Mouse (Mus musculus) hindlimb bud, embryonic 11.5 days (tissue): ENCODE data around the gene Vmn1r179.
"Not testable (repeated sequence)": the region's sequence is repeated elsewhere in the genome, so short reads cannot be mapped to it uniquely, and the experiment has no call there.

Source experiments
- DNase-seq: peaks from one replicate; pipeline ENCODE4 v3.0.0-alpha.2; 2012; ENCODE audit warnings: low read depth, low spot score; ENCODE audit errors: extremely low spot score

Gene Vmn1r179

DNA sequence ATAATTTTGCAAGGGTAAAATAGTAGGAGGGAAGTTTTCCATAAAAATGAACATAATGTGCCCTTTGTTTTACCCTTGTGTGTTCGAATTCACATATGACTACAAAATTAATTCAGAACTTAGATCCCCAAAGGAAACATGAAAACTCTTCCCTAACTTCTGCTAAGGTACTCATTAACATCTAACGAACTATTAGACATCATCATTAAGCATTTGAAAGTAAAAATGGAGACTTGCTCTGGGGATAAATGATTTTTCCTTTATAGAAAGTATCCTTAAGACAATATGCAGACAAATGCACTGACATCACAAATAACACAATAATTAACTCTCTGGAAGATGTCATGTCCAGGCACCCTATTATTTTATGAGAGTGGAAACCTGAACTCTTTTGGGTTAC is at the start of gene Vmn1r179:
Gene Vmn1r179 (plus strand): TSS at position 301 of the 400 bp plus-strand sequence.
- DNase-seq: no peak

DNA sequence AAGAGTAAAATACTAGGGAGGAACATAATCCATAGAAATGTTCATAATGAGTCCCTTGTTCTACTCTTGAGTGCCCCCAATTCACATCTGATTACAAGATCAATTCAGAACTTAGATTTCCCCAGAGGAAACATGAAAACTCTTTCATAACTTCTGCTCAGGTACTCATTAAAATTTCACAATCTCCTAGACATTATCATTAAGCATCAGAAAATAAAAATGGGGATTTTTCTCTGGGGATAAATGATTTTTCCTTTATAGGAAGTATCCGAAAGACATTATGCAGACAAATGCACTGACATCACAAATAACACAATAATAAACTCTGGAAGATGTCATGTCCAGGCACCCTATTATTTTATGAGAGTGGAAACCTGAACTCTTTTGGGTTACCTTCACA is 35.1 kb upstream of the Vmn1r179 start, which contains the start of gene Vmn1r178:
Gene Vmn1r178 (plus strand): TSS at position 301 of the 400 bp plus-strand sequence.
- no peak for DNase-seq

DNA sequence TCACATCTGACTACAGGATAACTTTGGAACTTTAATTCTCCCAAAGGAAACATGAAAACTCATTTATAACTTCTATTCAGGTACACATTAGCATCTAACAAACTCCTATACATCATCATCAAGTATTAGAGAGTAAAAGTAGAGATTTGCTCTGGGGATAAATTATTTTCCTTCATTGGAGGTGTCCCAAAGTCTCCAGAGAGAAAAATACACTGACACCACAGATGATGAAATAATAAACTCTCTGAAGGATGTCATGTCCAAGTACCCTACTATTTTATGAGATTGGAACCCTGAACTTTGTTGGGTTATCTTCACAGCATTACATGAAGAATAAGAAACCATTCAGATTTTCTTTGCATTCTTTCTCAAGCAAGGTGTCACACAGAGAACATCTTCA is 23.6 kb downstream of the Vmn1r179 start, which contains the start of gene Vmn1r180:
Gene Vmn1r180 (plus strand): TSS at position 301 of the 400 bp plus-strand sequence.
- no peak for DNase-seq

DNA sequence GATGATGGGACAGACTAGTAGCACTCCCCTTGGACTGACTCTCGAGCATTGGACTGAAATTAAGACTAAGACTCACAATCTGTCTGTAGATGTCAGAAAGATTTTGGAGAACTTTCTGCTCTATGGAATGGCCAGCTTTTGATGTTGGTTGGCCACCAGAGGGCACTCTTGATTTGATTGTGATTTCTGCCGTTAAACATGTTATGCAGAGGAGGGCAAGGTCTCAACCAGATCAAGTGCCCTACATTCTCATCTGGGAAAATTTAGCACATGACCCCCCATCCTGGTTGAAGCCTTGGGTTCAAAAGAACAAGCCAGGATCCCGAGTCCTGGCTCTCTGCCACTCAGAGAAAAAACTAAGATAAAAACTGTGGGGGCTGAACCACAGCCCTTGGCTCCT is 41.3 kb downstream of the Vmn1r179 start:
- not testable (repeated sequence) for DNase-seq

DNA sequence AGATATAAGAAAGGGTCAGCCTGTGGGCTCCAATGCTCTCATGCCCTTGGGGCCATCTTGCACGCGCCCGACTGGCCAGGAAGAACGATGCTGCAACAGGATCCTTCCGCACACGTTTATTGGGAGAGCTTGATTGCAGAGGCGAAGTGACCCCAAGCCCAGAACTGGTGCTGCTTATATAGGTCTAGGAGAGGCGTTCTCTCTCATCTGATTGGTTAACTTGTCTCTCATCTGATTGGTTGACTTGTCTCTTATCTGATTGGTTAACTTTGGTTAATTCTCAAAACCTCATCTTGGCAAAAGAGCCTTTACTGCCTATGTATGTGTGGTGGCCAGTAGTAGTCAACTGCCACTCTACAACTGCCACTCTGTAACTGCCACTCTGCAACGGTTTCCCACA is 47.5 kb downstream of the Vmn1r179 start, which contains the start of gene Vmn1r181:
Gene Vmn1r181 (plus strand): TSS at position 301 of the 400 bp plus-strand sequence.
- DNase-seq: not testable (repeated sequence)
